Mouse (Mus musculus) limb, embryonic 14.5 days (tissue): ENCODE data around the gene Tmc7. TPM values are rescaled to one million over a fixed set of nuclear protein-coding genes. Genes with fewer than 3 reads are reported as not detected.

Source experiments
- ATAC-seq: fragments of 200-750 bp; cut with Nextera tagmentation; 2 replicates; pipeline ENCODE4 v1.8.0; 2017; ENCODE audit warnings: low read depth, moderate number of reproducible peaks, moderate TSS enrichment; ENCODE audit not compliant: low FRiP score
- DNase-seq: peaks from one replicate; pipeline ENCODE4 v3.0.0-alpha.2; 2015; ENCODE audit warnings: low spot score
- H3K27ac ChIP-seq: fragments of 300-500 bp; sonication (generic); replicated peaks from 2 replicates; pipeline ENCODE4 v1.5.1; 2014; ENCODE audit warnings: low read depth, mild to moderate bottlenecking, low read length, moderate library complexity, mixed read lengths
- H3K27me3 ChIP-seq: fragments of 300-500 bp; sonication (generic); 2 replicates; pipeline ENCODE4 v1.6.1; 2014; ENCODE audit warnings: low read length, mixed read lengths; ENCODE audit not compliant: control insufficient read depth, insufficient read depth
- H3K36me3 ChIP-seq: fragments of 300-500 bp; sonication (generic); 2 replicates; pipeline ENCODE4 v1.6.1; 2014; ENCODE audit warnings: mild to moderate bottlenecking, low read length, moderate library complexity, mixed read lengths; ENCODE audit not compliant: control insufficient read depth, insufficient read depth
- H3K4me1 ChIP-seq: fragments of 300-500 bp; sonication (generic); 2 replicates; pipeline ENCODE4 v1.6.1; 2014; ENCODE audit warnings: antibody characterized with exemption, low read length, mixed read lengths; ENCODE audit not compliant: control insufficient read depth, insufficient read depth
- H3K4me2 ChIP-seq: fragments of 300-500 bp; sonication (generic); replicated peaks from 2 replicates; pipeline ENCODE4 v1.6.1; 2014; ENCODE audit warnings: low read depth, mild to moderate bottlenecking, low read length, moderate library complexity; ENCODE audit not compliant: severe bottlenecking
- H3K4me3 ChIP-seq: fragments of 300-500 bp; sonication (generic); replicated peaks from 2 replicates; pipeline ENCODE4 v1.5.1; 2014; ENCODE audit warnings: low read length
- H3K9ac ChIP-seq: fragments of 300-500 bp; sonication (generic); 2 replicates; pipeline ENCODE4 v1.6.1; 2014; ENCODE audit warnings: mild to moderate bottlenecking, low read depth, low read length, moderate library complexity; ENCODE audit not compliant: severe bottlenecking
- H3K9me3 ChIP-seq: fragments of 300-500 bp; sonication (generic); 2 replicates; pipeline ENCODE4 v1.6.1; 2016; ENCODE audit warnings: low read length; ENCODE audit not compliant: control insufficient read depth
- POLR2A ChIP-seq: fragments of 200-500 bp; IDR thresholded peaks from 2 replicates; pipeline ENCODE4 v1.8.0; 2012; ENCODE audit warnings: inconsistent platforms, mild to moderate bottlenecking, moderate library complexity, borderline replicate concordance; ENCODE audit not compliant: insufficient read depth, insufficient read length; ENCODE audit errors: extremely low read depth
- WGBS: fragments of 180-500 bp; shearing (Covaris S2); extraction: QIAGEN DNeasy Blood & Tissue Kit; methylation state at CpG from one replicate; pipeline ENCODE4 v1.1.7; 2014; 5-methylcytosine and 5-hydroxymethylcytosine counted together
- polyA plus RNA-seq, 2 experiments: library from polyadenylated mRNA; depleted of rRNA in 1 of 2; stranded (reverse) in 1 of 2; unstranded in 1 of 2; fragments of >200 nt; fragmentation: Nextera tagmentation in 1 of 2; extraction: Ambion mirVana in 1 of 2; gene quantifications; 2 replicates each; pipeline versions ENCODE4 v1.2.1 to v1.2.3; 2012 to 2014

Tmc7 gene
- polyA plus RNA-seq, 2 experiments = 4.0 to 4.4 TPM

GRCm38 (mm10) chr7:118494892-118495579 is 89.5 kb downstream of the Tmc7 start:
- Histone ChIP-seq H3K36me3 (peaks cover 5% of the 10 kb centered on the region), H3K9ac (no peak overlapping the region), H3K4me3 (no peak overlapping the region), H3K27ac (no peak overlapping the region), H3K4me2 (no peak overlapping the region), H3K4me1 (peaks cover 14% of the 10 kb centered on the region), H3K27me3 (peaks cover 8% of the 10 kb centered on the region; the same call in 1 of the 2 replicates), H3K9me3 (no peaks in the 10 kb centered on the region)
- ATAC-seq = no peak
- DNase-seq = no peak
- no peak for TF ChIP-seq POLR2A
- WGBS = 78% methylated on average over 4 of the region's 4 CpGs

GRCm38 (mm10) chr7:118493892-118494291 is 90.6 kb downstream of the Tmc7 start:
- Histone ChIP-seq H3K27ac (no peak overlapping the region), H3K4me2 (no peak overlapping the region), H3K4me3 (no peak overlapping the region), H3K9ac (no peak overlapping the region), H3K9me3 (no peaks in the 10 kb centered on the region), H3K27me3 (peaks cover 8% of the 10 kb centered on the region; the same call in 1 of the 2 replicates), H3K4me1 (peaks cover 19% of the 10 kb centered on the region), H3K36me3 (peaks cover 16% of the 10 kb centered on the region)
- no peak for ATAC-seq
- 88% methylated on average over 9 of the region's 9 CpGs for whole genome bisulfite sequencing
- no peak for DNase-seq
- no peak for TF ChIP-seq POLR2A

DNA sequence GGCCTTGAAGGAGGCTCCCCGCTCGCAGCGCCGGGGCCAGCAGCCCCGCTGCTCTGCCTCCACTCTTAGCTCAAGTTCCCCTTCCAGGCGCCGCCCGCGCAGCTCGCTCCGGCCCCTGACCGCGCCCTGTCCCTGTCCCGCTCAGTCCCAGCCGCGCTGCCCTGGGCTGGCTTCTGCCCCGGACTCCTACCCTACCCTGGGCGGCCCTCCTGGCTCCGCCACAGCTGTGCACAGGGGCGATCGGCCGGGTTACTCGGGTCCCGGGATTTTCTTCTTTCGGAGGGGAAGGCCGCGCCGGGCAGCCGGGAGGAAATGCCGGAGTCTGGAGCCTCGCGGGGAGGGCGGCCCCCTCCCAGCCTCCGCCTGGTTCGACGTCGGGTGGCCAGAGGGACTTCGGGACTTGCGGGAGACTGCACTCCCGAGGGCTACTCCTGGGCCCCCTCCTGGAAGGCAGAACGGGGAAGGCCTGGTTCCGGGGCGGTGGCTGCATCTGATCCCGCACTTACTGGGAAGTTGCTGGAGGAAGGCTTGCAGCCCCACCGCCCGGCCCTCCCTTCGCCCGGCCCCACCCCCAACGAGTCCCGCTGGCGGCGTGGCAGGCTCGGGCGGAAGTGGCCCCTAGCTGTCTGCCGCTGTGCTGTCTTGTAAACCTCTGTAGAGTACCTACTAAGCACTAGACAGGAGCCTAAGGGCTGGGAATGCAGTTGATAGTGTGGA is 92.9 kb downstream of the Tmc7 start, which contains the start of gene Itpripl2:
TSS of gene Itpripl2 (minus strand) at position 545 of the 717 bp plus-strand sequence.
- Histone ChIP-seq H3K9me3 (no peaks in the 10 kb centered on the region), H3K27ac (peak within 1 kb of the TSS; percentile 81), H3K36me3 (peaks cover 25% of the 10 kb centered on the region), H3K4me1 (peaks cover 35% of the 10 kb centered on the region), H3K9ac (peak within 1 kb of the TSS; percentile 98), H3K27me3 (peaks cover 8% of the 10 kb centered on the region; the same call in 1 of the 2 replicates), H3K4me3 (peak within 1 kb of the TSS; percentile 84), H3K4me2 (peak within 1 kb of the TSS; percentile 85)
- ATAC-seq = peak; percentile 80
- 0 out of 2 replicates have a peak, but pooled peaks have one; percentile 49 for TF ChIP-seq POLR2A
- WGBS = 0% methylated on average over 35 of the region's 55 CpGs
- DNase-seq = peak; percentile 76

- H3K36me3 ChIP-seq = peaks cover 30% of the 10 kb centered on the region
- peak overlapping the region; percentile 84 for H3K4me3 ChIP-seq
- H3K27ac ChIP-seq = peak overlapping the region; percentile 81
- DNase-seq (no peak), ATAC-seq (peak; percentile 31)
- H3K4me2 ChIP-seq = peak overlapping the region; percentile 85
- H3K9me3 ChIP-seq = no peaks in the 10 kb centered on the region
- peak overlapping the region; percentile 98 for H3K9ac ChIP-seq
- TF ChIP-seq POLR2A = no peak
- 3% methylated on average over 42 of the region's 67 CpGs for WGBS
- H3K4me1 ChIP-seq = peaks cover 35% of the 10 kb centered on the region
- peaks cover 8% of the 10 kb centered on the region; the same call in 1 of the 2 replicates for H3K27me3 ChIP-seq
These were observed 93.7 kb downstream of the Tmc7 start for GRCm38 (mm10) chr7:118490666-118491430.
